Mouse (Mus musculus): ENCODE data around the gene Hsd17b7. TPM values are rescaled to one million over a fixed set of nuclear protein-coding genes. Genes with fewer than 3 reads are reported as not detected.
A peak's percentile ranks its signal among the peaks of the same experiment; 100 is the strongest.

Gene Hsd17b7
- total RNA-seq, 2 experiments from 2014 or later: 15.7 to 19.4 TPM

GRCm38 (mm10) chr1:169947654-169948053 lies 21.4 kb downstream of the Hsd17b7 start:
- no peak for DNase-seq (ENCODE audit: low spot score in 2 of 2)
- intact Hi-C loops (cut with DNase I): no loop called here

DNA sequence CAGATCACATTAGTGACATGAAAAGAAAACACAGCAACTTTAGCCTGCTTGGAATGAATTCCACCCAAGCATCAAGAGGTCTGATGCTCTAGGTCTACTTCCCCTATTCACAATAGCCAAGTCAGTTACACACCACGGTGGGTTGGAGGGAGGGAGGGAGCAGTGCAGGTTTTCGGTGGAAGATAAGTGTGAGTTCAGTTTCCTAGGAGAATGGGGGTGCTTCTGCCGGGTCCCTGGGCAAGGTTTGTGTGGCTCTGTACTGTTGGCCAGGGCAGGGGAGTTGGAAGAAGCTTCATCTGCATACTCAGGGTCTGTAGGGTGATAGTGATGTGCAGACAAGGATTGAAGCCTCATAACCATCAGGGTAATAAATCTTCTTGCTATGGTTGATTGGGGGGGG lies 23.0 kb downstream of the Hsd17b7 start:
- intact Hi-C loops (cut with DNase I): no loop called here
- DNase-seq (ENCODE audit: low spot score in 2 of 2): no peak

GRCm38 (mm10) chr1:169939345-169939744 lies 29.7 kb downstream of the Hsd17b7 start:
- intact Hi-C loops (cut with DNase I): no loop called here
- peak; percentile 56 to 75 for DNase-seq (ENCODE audit: low spot score in 2 of 2)

DNA sequence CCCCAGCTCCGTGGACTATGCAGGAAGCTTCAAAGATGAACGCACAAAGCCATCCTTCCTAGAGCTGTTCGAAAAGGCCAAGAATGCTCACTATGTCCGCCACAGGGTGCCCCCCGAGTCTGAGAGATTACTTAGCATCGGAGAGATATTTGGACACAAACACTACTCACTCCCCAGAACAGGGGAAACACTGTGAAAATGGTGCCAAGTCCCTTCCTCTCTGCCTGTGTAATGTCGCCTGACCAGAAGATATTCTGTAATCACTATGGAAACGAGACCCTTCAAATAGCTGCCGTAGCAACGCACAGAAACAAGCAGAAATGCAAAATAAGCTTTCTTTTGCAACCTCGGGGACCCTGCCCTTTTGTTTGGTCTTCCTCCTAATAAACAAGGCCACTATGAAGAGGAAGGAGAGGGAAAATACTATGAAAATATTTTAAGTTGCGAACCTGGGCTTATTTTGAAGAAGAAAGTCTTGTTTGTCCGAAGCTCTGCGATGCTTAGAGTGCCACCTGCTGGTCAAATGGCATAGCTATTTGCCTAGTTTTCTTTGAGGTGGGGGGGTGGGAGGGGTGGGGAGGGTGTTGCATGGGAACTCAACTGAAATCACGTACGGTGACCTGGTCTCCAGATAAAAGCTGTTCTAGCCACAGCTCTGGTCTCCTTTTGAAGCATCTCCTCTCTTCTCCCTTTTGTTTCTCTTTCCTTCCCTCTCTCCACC lies 34.9 kb downstream of the Hsd17b7 start:
- intact Hi-C loops (cut with DNase I): no loop called here
- peak; percentile 66 to 74 for DNase-seq (ENCODE audit: low spot score in 2 of 2)

DNA sequence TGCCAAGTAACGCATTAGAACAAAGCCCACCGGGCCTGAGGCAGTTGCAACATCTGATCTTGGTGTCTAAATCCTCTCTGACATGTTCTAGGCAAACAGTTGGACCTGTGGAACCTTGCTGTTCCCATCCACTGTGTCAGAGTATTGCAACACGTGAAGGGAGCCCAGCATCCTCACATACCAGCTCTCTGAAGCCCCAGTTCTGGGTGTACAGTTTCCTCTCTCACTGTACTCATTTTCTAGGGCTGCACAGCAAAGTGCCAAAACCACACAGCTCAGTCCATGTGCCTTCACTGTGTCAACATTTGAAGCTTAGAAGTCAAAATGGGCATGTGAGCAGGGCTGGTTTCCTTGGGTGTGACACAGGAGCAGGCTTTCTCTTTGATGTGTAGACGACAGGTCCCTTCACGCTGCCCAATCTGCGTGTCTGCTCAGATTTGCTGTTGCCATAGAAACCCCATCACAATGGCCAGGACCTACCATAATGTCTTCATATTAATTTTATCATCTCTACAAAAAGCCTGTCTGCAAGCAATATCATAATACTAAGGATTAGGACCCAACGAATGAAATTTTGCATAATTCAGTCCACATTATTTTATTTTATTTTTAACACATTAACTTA lies 36.8 kb downstream of the Hsd17b7 start:
- no peak for DNase-seq (ENCODE audit: low spot score in 2 of 2)

DNA sequence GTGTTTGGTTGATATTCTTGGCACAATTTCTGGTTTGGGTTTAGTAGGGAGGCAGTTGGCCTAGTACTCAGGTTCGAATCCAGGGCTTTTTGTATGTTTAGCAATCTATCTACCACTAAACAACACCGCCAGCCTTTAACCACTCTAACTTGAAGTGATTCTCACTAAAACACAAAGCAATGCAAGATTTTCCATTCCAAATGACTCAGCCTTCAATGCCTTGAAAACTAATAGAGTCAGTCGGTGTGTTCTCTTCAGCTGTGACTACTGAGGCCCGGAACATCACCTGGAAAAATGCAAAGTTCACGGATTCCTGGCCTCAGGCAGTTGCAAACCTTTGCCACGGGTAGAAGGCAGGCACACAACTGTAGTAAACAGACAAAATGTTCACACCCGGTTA lies 37.3 kb downstream of the Hsd17b7 start:
- DNase-seq (ENCODE audit: low spot score in 2 of 2): no peak
- intact Hi-C loops (cut with DNase I): no loop called here

More for the DNA sequence above, 36.8 kb downstream of the Hsd17b7 start:
- intact Hi-C loops (cut with DNase I): no loop called here

GRCm38 (mm10) chr1:169928454-169928971 lies 40.5 kb downstream of the Hsd17b7 start, which contains the start of gene Ccdc190:
Ccdc190 (plus strand) TSS chr1:169928648.
- peak in 1 of 2 experiments; percentile 43 for DNase-seq (ENCODE audit: low spot score in 2 of 2)
- intact Hi-C loops (cut with DNase I): no loop called here

GRCm38 (mm10) chr1:169927753-169928369 lies 41.2 kb downstream of the Hsd17b7 start:
- no peak for DNase-seq (ENCODE audit: low spot score in 2 of 2)
- intact Hi-C loops (cut with DNase I): no loop called here

GRCm38 (mm10) chr1:169924567-169924966 lies 44.5 kb downstream of the Hsd17b7 start:
- no peak for DNase-seq (ENCODE audit: low spot score in 2 of 2)
- intact Hi-C loops (cut with DNase I): no loop called here

DNA sequence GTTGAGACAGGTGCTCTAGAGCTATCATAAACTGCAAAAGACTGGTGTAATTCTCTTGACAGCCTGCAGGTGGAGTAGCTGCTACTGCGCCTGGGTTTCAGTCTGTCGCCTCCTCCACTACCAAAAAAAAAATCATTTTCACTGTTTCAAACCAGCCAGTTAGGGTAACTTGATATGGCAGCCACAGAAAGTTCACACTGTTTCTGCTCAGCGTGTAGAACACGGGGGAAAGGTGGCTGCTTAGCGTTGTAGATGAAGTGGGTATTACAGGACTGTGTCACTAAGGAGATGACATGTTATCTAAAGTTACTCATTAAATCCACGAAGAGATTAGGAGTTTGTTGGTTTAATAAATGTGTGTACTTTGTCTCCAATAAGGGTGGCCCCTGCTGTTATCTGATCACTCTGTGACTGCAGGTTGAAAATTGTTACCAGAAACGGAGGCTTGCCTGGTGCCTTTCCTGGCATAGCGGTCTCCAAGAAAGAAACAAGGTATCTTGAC lies 47.3 kb downstream of the Hsd17b7 start:
- peak in 1 of 2 experiments; percentile 49 for DNase-seq (ENCODE audit: low spot score in 2 of 2)

GRCm38 (mm10) chr1:169919211-169919610 lies 49.8 kb downstream of the Hsd17b7 start:
- peak; percentile 68 to 84 for DNase-seq (ENCODE audit: low spot score in 2 of 2)
- intact Hi-C loops (cut with DNase I): loop anchor here (1.0 to 2.0 kb wide), 4 partner anchors 174 to 388 kb away; partner anchors contain the start of gene Nuf2

More for the DNA sequence above, 47.3 kb downstream of the Hsd17b7 start:
- intact Hi-C loops (cut with DNase I): no loop called here

GRCm38 (mm10) chr1:169917998-169918397 lies 51.0 kb downstream of the Hsd17b7 start:
- intact Hi-C loops (cut with DNase I): loop anchor here (2.0 kb wide), 1 partner anchor 173 kb away; no protein-coding TSS in a partner anchor
- DNase-seq (ENCODE audit: low spot score in 2 of 2): peak; percentile 71 to 88

GRCm38 (mm10) chr1:169917115-169917796 lies 51.8 kb downstream of the Hsd17b7 start:
- no peak for DNase-seq (ENCODE audit: low spot score in 2 of 2)
- intact Hi-C loops (cut with DNase I): no loop called here

DNA sequence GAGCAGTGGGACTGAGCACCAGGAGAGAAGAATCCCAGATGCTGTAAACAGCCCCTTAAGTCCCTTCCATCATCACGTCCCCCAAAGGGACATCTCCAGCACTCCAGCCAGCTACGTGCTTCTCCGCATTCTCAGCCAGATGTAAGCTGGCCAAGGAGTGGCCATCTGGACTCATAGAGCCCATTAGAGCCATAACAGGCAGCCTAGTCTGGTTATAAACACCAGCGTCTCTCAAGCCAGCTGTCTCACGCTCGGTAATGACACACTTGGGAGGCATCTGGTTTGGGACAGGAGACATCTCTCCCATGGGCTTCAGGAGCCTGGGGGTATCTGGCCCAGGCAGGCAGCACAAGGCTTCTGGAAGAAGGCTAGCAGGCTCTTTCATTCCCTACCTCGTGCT lies 52.4 kb downstream of the Hsd17b7 start:
- intact Hi-C loops (cut with DNase I): no loop called here
- no peak for DNase-seq (ENCODE audit: low spot score in 2 of 2)

DNA sequence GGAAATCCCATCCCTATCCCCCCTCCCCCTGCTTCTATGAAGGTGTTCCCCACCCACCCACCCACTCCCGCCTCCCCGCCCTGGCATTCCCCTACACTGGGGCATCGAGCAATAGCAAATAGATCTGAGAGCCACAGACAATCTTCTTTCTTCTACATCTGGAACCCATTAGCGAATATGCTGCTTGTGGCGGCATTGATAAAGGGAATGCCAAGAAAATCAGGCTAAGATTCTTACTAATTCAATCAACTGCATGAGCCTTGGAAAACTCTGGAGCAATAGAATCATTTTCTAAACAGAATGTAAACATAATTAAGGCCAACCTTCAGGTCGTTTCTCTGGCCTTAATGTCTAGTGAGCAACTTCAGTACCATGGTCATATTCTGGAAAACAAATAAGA lies 57.5 kb downstream of the Hsd17b7 start:
- DNase-seq (ENCODE audit: low spot score in 2 of 2): no peak
- intact Hi-C loops (cut with DNase I): no loop called here

DNA sequence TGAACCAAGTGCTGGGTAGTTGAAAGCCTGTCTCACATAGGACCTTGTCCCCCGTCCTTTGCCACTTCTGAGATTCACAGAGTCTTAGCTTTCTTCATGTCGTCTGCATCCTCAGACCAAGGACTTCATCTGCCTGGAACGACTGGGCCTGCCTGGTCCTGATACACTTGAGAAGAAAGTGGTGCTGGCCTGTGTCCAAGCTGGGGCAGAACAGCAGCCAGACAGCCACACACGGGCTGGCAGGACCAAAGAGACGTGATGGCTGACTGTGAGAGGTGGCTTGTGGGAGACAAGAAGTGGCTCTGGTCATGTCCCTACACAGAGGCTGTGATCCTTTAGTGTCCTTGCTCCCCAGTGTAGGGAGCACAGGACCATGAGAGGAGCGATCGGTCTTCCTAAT lies 58.3 kb downstream of the Hsd17b7 start:
- DNase-seq (ENCODE audit: low spot score in 2 of 2): no peak
- intact Hi-C loops (cut with DNase I): no loop called here

DNA sequence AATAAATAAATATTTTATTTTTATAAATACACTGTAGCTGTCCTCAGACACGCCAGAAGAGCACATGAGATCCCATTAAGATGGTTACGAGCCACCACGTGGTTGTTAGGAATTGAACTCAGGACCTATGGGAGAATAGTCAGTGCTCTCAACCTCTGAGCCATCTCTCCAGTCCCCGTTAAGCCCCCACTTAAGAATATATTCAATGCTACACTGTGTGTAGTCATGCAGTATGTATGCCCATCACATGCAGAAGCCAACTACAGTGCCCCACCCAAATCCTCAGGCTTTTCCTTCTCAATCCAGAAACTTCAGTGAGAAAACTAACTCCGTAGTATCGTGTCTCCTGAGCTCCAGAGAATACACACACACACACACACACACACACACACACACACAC lies 59.4 kb downstream of the Hsd17b7 start:
- no peak for DNase-seq (ENCODE audit: low spot score in 2 of 2)
- intact Hi-C loops (cut with DNase I): no loop called here

GRCm38 (mm10) chr1:169909163-169909562 lies 59.9 kb downstream of the Hsd17b7 start:
- intact Hi-C loops (cut with DNase I): no loop called here
- no peak for DNase-seq (ENCODE audit: low spot score in 2 of 2)

- peak in 1 of 2 experiments; percentile 78 for DNase-seq (ENCODE audit: low spot score in 2 of 2)
- intact Hi-C loops (cut with DNase I): no loop called here
Observed at GRCm38 (mm10) chr1:169900771-169901336, 68.2 kb downstream of the Hsd17b7 start.
